In the genomic region with DNA sequence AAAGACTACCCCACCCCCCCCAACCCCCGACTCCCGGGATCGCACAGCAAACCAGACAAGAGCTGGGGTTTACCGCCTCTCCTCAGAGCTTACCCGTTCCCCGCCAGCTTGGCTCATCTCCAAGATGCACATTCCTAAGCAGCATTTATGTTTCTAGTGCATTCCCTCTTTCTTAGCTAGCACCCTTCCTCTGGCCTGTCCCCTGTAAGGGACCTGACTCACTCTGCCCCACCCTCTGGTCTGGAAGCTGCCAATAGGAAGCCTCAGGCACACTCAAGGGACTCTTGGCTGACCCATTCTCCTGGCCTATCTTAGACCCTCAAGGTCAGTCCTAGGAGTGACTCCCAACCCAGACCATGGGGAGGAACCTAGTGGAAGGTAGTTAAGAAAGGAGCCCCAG, we compare ENCODE assay signal across 8 mouse cellular contexts. TPM values are rescaled to one million over a fixed set of nuclear protein-coding genes. Genes with fewer than 3 reads are reported as not detected.
DNase-seq lines count a peak whose midpoint lies in the region; ATAC-seq and TF ChIP-seq lines count a peak whose summit lies in the region.

No protein-coding gene starts in this region.

- H3ac ChIP-seq in C2C12 (ENCODE audit: control insufficient read depth, insufficient read length, low read depth): no peak overlapping the region

- no peaks in the 10 kb centered on the region for H3K9me3 ChIP-seq in heart, embryonic 14.5 days (ENCODE audit: control insufficient read depth, low read length)
- H3K9me3 ChIP-seq in embryonic facial prominence, embryonic 13.5 days: no peaks in the 10 kb centered on the region
- H3K9me3 ChIP-seq in limb, embryonic 12.5 days: no peaks in the 10 kb centered on the region

- peaks cover 3% of the 10 kb centered on the region for H3K79me3 ChIP-seq in C2C12 (ENCODE audit: low read depth)

- H3K27me3 ChIP-seq in heart, embryonic 14.5 days (ENCODE audit: control insufficient read depth, insufficient read depth, low read length): peaks cover 11% of the 10 kb centered on the region
- no peaks in the 10 kb centered on the region for H3K27me3 ChIP-seq in C2C12 (ENCODE audit: control insufficient read depth, insufficient read depth, insufficient read length)
- H3K27me3 ChIP-seq in embryonic facial prominence, embryonic 13.5 days: peaks cover 13% of the 10 kb centered on the region
- peaks cover 23% of the 10 kb centered on the region for H3K27me3 ChIP-seq in limb, embryonic 12.5 days

- TF ChIP-seq CTCF in C2C12 (IDR thresholded peaks at IDR 0.05; ENCODE audit: control insufficient read depth, insufficient read depth, insufficient read length): no peak

- peaks cover 28 to 29% of the 10 kb centered on the region in 2 experiments for H3K4me1 ChIP-seq in heart, embryonic 14.5 days (ENCODE audit: control insufficient read depth in 2 of 2, insufficient read depth in 2 of 2, low read length in 2 of 2)
- peaks cover 40% of the 10 kb centered on the region for H3K4me1 ChIP-seq in embryonic facial prominence, embryonic 13.5 days
- peaks cover 37% of the 10 kb centered on the region for H3K4me1 ChIP-seq in limb, embryonic 12.5 days (replicated peaks)

- ATAC-seq in heart, embryonic 14.5 days (ENCODE audit: insufficient number of reproducible peaks, insufficient read depth, low FRiP score, low read depth): no peak
- ATAC-seq in embryonic facial prominence, embryonic 13.5 days (ENCODE audit: insufficient number of reproducible peaks, insufficient read depth, low FRiP score, low TSS enrichment, low read depth): no peak
- ATAC-seq in limb, embryonic 12.5 days (ENCODE audit: insufficient number of reproducible peaks, insufficient read depth, low FRiP score, low TSS enrichment, low read depth): no peak
- ATAC-seq in erythroid progenitor cell, adult 5-6 weeks (replicated peaks; ENCODE audit: low FRiP score, poor library complexity, severe bottlenecking): no peak

- intact Hi-C loops in heart, postnatal 10 days (cut with DNase I): no loop called here

- no peak for DNase-seq in heart, postnatal 10 days
- no peak for DNase-seq in cerebellum, adult 11-12 months
- no peak for DNase-seq in layer of hippocampus, adult 9-10 months (ENCODE audit: low spot score)

- H3K9ac ChIP-seq in heart, embryonic 14.5 days (ENCODE audit: low read length): no peak overlapping the region; the same call in 1 of the 2 replicates
- 0 out of 2 replicates have a peak overlapping the region, but pooled peaks have one; percentile 32 for H3K9ac ChIP-seq in embryonic facial prominence, embryonic 13.5 days
- H3K9ac ChIP-seq in limb, embryonic 12.5 days (replicated peaks): 0 out of 2 replicates have a peak overlapping the region, but pooled peaks have one; percentile 18

- peaks cover 30% of the 10 kb centered on the region for H3K79me2 ChIP-seq in C2C12 (ENCODE audit: control insufficient read depth, insufficient read depth)

- 13% methylated on average over 6 of the region's 6 CpGs for WGBS in heart, embryonic 14.5 days
- 8% methylated on average over 6 of the region's 6 CpGs for WGBS in embryonic facial prominence, embryonic 13.5 days
- 19% methylated on average over 6 of the region's 6 CpGs for WGBS in limb, embryonic 12.5 days

- H3K27ac ChIP-seq in heart, embryonic 14.5 days (replicated peaks in 1 of 2; ENCODE audit: control insufficient read depth in 1 of 2, insufficient read depth in 1 of 2, low read depth in 2 of 2, low read length in 2 of 2): no peak overlapping the region
- H3K27ac ChIP-seq in embryonic facial prominence, embryonic 13.5 days: peak overlapping the region; percentile 62
- no peak overlapping the region for H3K27ac ChIP-seq in limb, embryonic 12.5 days

- peaks cover 16% of the 10 kb centered on the region for H3K36me3 ChIP-seq in heart, embryonic 14.5 days (ENCODE audit: control insufficient read depth, insufficient read depth, low read length)
- peaks cover 28% of the 10 kb centered on the region for H3K36me3 ChIP-seq in C2C12 (ENCODE audit: control insufficient read depth, insufficient read depth)
- peaks cover 33% of the 10 kb centered on the region for H3K36me3 ChIP-seq in embryonic facial prominence, embryonic 13.5 days
- H3K36me3 ChIP-seq in limb, embryonic 12.5 days: peaks cover 32% of the 10 kb centered on the region

- no peak overlapping the region for H3K4me3 ChIP-seq in heart, embryonic 14.5 days (ENCODE audit: control insufficient read depth in 1 of 2, insufficient read depth in 1 of 2, low read depth in 1 of 2, low read length in 2 of 2)
- peak overlapping the region; percentile 0 for H3K4me3 ChIP-seq in C2C12 (ENCODE audit: insufficient read depth, poor library complexity, severe bottlenecking)
- H3K4me3 ChIP-seq in embryonic facial prominence, embryonic 13.5 days: peak overlapping the region; percentile 69
- peak overlapping the region; percentile 70 for H3K4me3 ChIP-seq in limb, embryonic 12.5 days (replicated peaks)

- H3K4me2 ChIP-seq in heart, embryonic 14.5 days (ENCODE audit: low read length): peak overlapping the region; percentile 36
- peak overlapping the region; percentile 93 for H3K4me2 ChIP-seq in embryonic facial prominence, embryonic 13.5 days
- H3K4me2 ChIP-seq in limb, embryonic 12.5 days: peak overlapping the region; percentile 91

TF ChIP-seq in C2C12, 6 proteins besides CTCF, POLR2A, EP300 and RAD21:
- TF ChIP-seq MAX (IDR thresholded peaks at IDR 0.05) (peak; percentile 45), MYOD1 (IDR thresholded peaks at IDR 0.05; ENCODE audit: control insufficient read depth, insufficient read length, low read depth) (no peak), CEBPB (IDR thresholded peaks at IDR 0.05; ENCODE audit: low read depth) (no peak), USF1 (IDR thresholded peaks at IDR 0.05; ENCODE audit: low read depth) (no peak)

RNA-seq across cellular contexts. Expression of a gene that starts 2.6 kb away (rescaled TPM):
- polyA plus RNA-seq in heart, embryonic 14.5 days (2014; fragmentation: Nextera tagmentation; extraction: Ambion mirVana): 647 and 682 TPM in 2 replicates
- 1,000 to 10,000 TPM; 1,157 to 1,242 TPM for total RNA-seq in heart, postnatal 10 days (2021)
- 91.1 TPM for polyA plus RNA-seq in C2C12 (2012; fragmentation: generic; extraction: Trizol)
- 9.4 and 9.5 TPM in 2 replicates for polyA plus RNA-seq in embryonic facial prominence, embryonic 13.5 days (2015; fragmentation: Nextera tagmentation; extraction: Ambion mirVana)
- 5.5 and 8.0 TPM in 2 replicates for polyA plus RNA-seq in limb, embryonic 12.5 days (2016; fragmentation: Nextera tagmentation; extraction: Ambion mirVana)
- total RNA-seq in erythroid progenitor cell, adult 5-6 weeks (2015; ENCODE audit: low replicate concordance): 101 and 127 TPM in 2 replicates
- 40.2 and 60.3 TPM in 2 replicates for total RNA-seq in erythroid progenitor cell, adult 5-6 weeks (2017; ENCODE audit: low replicate concordance)

RNA-seq across cellular contexts. Expression of a gene that starts 6.0 kb away (rescaled TPM):
- 23.4 and 25.1 TPM in 2 replicates for polyA plus RNA-seq in heart, embryonic 14.5 days (2014; fragmentation: Nextera tagmentation; extraction: Ambion mirVana)
- total RNA-seq in heart, postnatal 10 days (2021): 1 to 10 TPM; 8.6 to 9.9 TPM
- 53.2 TPM for polyA plus RNA-seq in C2C12 (2012; fragmentation: generic; extraction: Trizol)
- 123 and 136 TPM in 2 replicates for polyA plus RNA-seq in embryonic facial prominence, embryonic 13.5 days (2015; fragmentation: Nextera tagmentation; extraction: Ambion mirVana)
- 96.8 and 107 TPM in 2 replicates for polyA plus RNA-seq in limb, embryonic 12.5 days (2016; fragmentation: Nextera tagmentation; extraction: Ambion mirVana)
- total RNA-seq in erythroid progenitor cell, adult 5-6 weeks (2015; ENCODE audit: low replicate concordance): 0.72 TPM in 1 of 2 replicates, not detected in the other
- 0.68 TPM in 1 of 2 replicates, not detected in the other for total RNA-seq in erythroid progenitor cell, adult 5-6 weeks (2017; ENCODE audit: low replicate concordance)

RNA-seq across cellular contexts. Expression of a gene that starts 8.9 kb away (rescaled TPM):
- 99.1 and 103 TPM in 2 replicates for polyA plus RNA-seq in heart, embryonic 14.5 days (2014; fragmentation: Nextera tagmentation; extraction: Ambion mirVana)
- total RNA-seq in heart, postnatal 10 days (2021): 10 to 100 TPM; 41.3 to 44.8 TPM
- 133 TPM for polyA plus RNA-seq in C2C12 (2012; fragmentation: generic; extraction: Trizol)
- polyA plus RNA-seq in embryonic facial prominence, embryonic 13.5 days (2015; fragmentation: Nextera tagmentation; extraction: Ambion mirVana): 229 and 250 TPM in 2 replicates
- polyA plus RNA-seq in limb, embryonic 12.5 days (2016; fragmentation: Nextera tagmentation; extraction: Ambion mirVana): 252 and 264 TPM in 2 replicates
- total RNA-seq in erythroid progenitor cell, adult 5-6 weeks (2015; ENCODE audit: low replicate concordance): 50.1 and 67.9 TPM in 2 replicates
- total RNA-seq in erythroid progenitor cell, adult 5-6 weeks (2017; ENCODE audit: low replicate concordance): 32.1 and 39.3 TPM in 2 replicates

RNA-seq across cellular contexts. Expression of a gene that starts 10.2 kb away (rescaled TPM):
- 0.28 and 0.57 TPM in 2 replicates for polyA plus RNA-seq in heart, embryonic 14.5 days (2014; fragmentation: Nextera tagmentation; extraction: Ambion mirVana)
- total RNA-seq in heart, postnatal 10 days (2021): not detected
- polyA plus RNA-seq in C2C12 (2012; fragmentation: generic; extraction: Trizol): 0.35 TPM
- 0.61 TPM in 1 of 2 replicates, not detected in the other for polyA plus RNA-seq in embryonic facial prominence, embryonic 13.5 days (2015; fragmentation: Nextera tagmentation; extraction: Ambion mirVana)
- polyA plus RNA-seq in limb, embryonic 12.5 days (2016; fragmentation: Nextera tagmentation; extraction: Ambion mirVana): 0.32 and 0.50 TPM in 2 replicates
- total RNA-seq in erythroid progenitor cell, adult 5-6 weeks (2015; ENCODE audit: low replicate concordance): 525 and 583 TPM in 2 replicates
- 86.0 and 101 TPM in 2 replicates for total RNA-seq in erythroid progenitor cell, adult 5-6 weeks (2017; ENCODE audit: low replicate concordance)

RNA-seq across cellular contexts. Expression of a gene that starts 12.6 kb away (rescaled TPM):
- polyA plus RNA-seq in heart, embryonic 14.5 days (2014; fragmentation: Nextera tagmentation; extraction: Ambion mirVana): 0.46 and 0.58 TPM in 2 replicates
- under 1 TPM in 1 of 2 experiments, not detected in 1; 0.53 TPM for total RNA-seq in heart, postnatal 10 days (2021)
- 0.13 TPM for polyA plus RNA-seq in C2C12 (2012; fragmentation: generic; extraction: Trizol)
- polyA plus RNA-seq in embryonic facial prominence, embryonic 13.5 days (2015; fragmentation: Nextera tagmentation; extraction: Ambion mirVana): 0.37 and 1.1 TPM in 2 replicates
- 0.50 and 0.71 TPM in 2 replicates for polyA plus RNA-seq in limb, embryonic 12.5 days (2016; fragmentation: Nextera tagmentation; extraction: Ambion mirVana)
- 85.1 and 89.7 TPM in 2 replicates for total RNA-seq in erythroid progenitor cell, adult 5-6 weeks (2015; ENCODE audit: low replicate concordance)
- total RNA-seq in erythroid progenitor cell, adult 5-6 weeks (2017; ENCODE audit: low replicate concordance): 31.5 and 39.7 TPM in 2 replicates

Comparison
In these comparisons a context has a peak if more than half of its experiments do, and no peak if none do; other contexts are left out.
1. H3K4me2 ChIP-seq: peak in every context shown above with its lines; median percentile 93 in embryonic facial prominence, embryonic 13.5 days; 91 in limb, embryonic 12.5 days; 36 in heart, embryonic 14.5 days.
2. H3K4me3 ChIP-seq: peak in C2C12 (single experiment), embryonic facial prominence, embryonic 13.5 days (single experiment) and limb, embryonic 12.5 days (single experiment); none in heart, embryonic 14.5 days (0 of 2).